Mouse (Mus musculus): ENCODE measurements around the gene Gabra6.

- TF ChIP-seq CTCF (IDR thresholded peaks at IDR 0.05; ENCODE audit: control insufficient read depth, insufficient read depth, insufficient read length) = no peak
- TF ChIP-seq CEBPB (IDR thresholded peaks at IDR 0.05; ENCODE audit: low read depth) = no peak
- no peak for TF ChIP-seq MYOG (IDR thresholded peaks at IDR 0.05; ENCODE audit: control insufficient read depth, extremely low read depth, insufficient read length)
- TF ChIP-seq MYOD1 (IDR thresholded peaks at IDR 0.05; ENCODE audit: control insufficient read depth, insufficient read length, low read depth) = no peak
- no peak for TF ChIP-seq MAX (IDR thresholded peaks at IDR 0.05)
- TF ChIP-seq FOSL1 (IDR thresholded peaks at IDR 0.05; ENCODE audit: insufficient read depth, low read length, poor library complexity, severe bottlenecking) = no peak
- TF ChIP-seq USF1 (IDR thresholded peaks at IDR 0.05; ENCODE audit: low read depth) = no peak
These were observed 11.8 kb downstream of the Gabra6 start for GRCm38 (mm10) chr11:42309086-42309485.

Measured in C2C12 (cell line).